Mouse (Mus musculus): Measurements from ENCODE around the gene Celf3. TPM values are rescaled to one million over a fixed set of nuclear protein-coding genes. Genes with fewer than 3 reads are reported as not detected.

Celf3 gene
- polyA plus RNA-seq, 1 experiment from 2014 or later, result 154 TPM

Other genes with a start within 250 kb of the Celf3 start
- not detected in 2 replicates for gene Gm4778, start 214.3 kb upstream of the Celf3 start, polyA plus RNA-seq (2014; fragmentation: Nextera tagmentation; extraction: Ambion mirVana)
- gene Them4, start 168.2 kb upstream of the Celf3 start, polyA plus RNA-seq (2014; fragmentation: Nextera tagmentation; extraction: Ambion mirVana), result 12.8 and 14.5 TPM in 2 replicates
- 0.11 TPM in 1 of 2 replicates, not detected in the other for gene Them5, start 136.2 kb upstream of the Celf3 start, polyA plus RNA-seq (2014; fragmentation: Nextera tagmentation; extraction: Ambion mirVana)
- 0.87 and 1.4 TPM in 2 replicates for gene C2cd4d, start 115.9 kb upstream of the Celf3 start, polyA plus RNA-seq (2014; fragmentation: Nextera tagmentation; extraction: Ambion mirVana)
- 0.10 and 0.14 TPM in 2 replicates for gene Rorc, start 105.5 kb upstream of the Celf3 start, polyA plus RNA-seq (2014; fragmentation: Nextera tagmentation; extraction: Ambion mirVana)
- 0.17 and 0.37 TPM in 2 replicates for gene Lingo4, start 79.8 kb upstream of the Celf3 start, polyA plus RNA-seq (2014; fragmentation: Nextera tagmentation; extraction: Ambion mirVana)
- gene Tdrkh, start 65.0 kb upstream of the Celf3 start, polyA plus RNA-seq (2014; fragmentation: Nextera tagmentation; extraction: Ambion mirVana), result 55.3 and 63.2 TPM in 2 replicates
- gene Mrpl9, start 35.0 kb upstream of the Celf3 start, polyA plus RNA-seq (2014; fragmentation: Nextera tagmentation; extraction: Ambion mirVana), result 71.1 and 73.3 TPM in 2 replicates
- gene Oaz3, start 34.4 kb upstream of the Celf3 start, polyA plus RNA-seq (2014; fragmentation: Nextera tagmentation; extraction: Ambion mirVana), result 0.12 TPM in 1 of 2 replicates, not detected in the other
- 15.3 TPM in 2 replicates for gene Riiad1, start 2.0 kb downstream of the Celf3 start, polyA plus RNA-seq (2014; fragmentation: Nextera tagmentation; extraction: Ambion mirVana)
- gene Snx27, start 104.4 kb downstream of the Celf3 start, polyA plus RNA-seq (2014; fragmentation: Nextera tagmentation; extraction: Ambion mirVana), result 39.4 and 43.0 TPM in 2 replicates
- not detected in 2 replicates for gene Gm10972, start 164.8 kb downstream of the Celf3 start, polyA plus RNA-seq (2014; fragmentation: Nextera tagmentation; extraction: Ambion mirVana)
- gene Tuft1, start 180.6 kb downstream of the Celf3 start, polyA plus RNA-seq (2014; fragmentation: Nextera tagmentation; extraction: Ambion mirVana), result 4.2 and 4.5 TPM in 2 replicates
- gene Selenbp2, start 215.3 kb downstream of the Celf3 start, polyA plus RNA-seq (2014; fragmentation: Nextera tagmentation; extraction: Ambion mirVana), result not detected in 2 replicates